Mouse (Mus musculus): ENCODE data around the gene Napsa. TPM values are rescaled to one million over a fixed set of nuclear protein-coding genes. Genes with fewer than 3 reads are reported as not detected.

Gene Napsa
- total RNA-seq, 2 experiments from 2014 or later, result 0.21 TPM; not detected in 1

GRCm38 (mm10) chr7:44560435-44561400, 11.5 kb upstream of the Napsa start:
- peak; percentile 75 to 82 for DNase-seq (ENCODE audit: low spot score in 2 of 2)
- intact Hi-C loops (cut with DNase I), result loop anchor here (2.0 to 5.0 kb wide), 3 partner anchors 38 to 87 kb away; partner anchors contain the start of gene Mybpc2

DNA sequence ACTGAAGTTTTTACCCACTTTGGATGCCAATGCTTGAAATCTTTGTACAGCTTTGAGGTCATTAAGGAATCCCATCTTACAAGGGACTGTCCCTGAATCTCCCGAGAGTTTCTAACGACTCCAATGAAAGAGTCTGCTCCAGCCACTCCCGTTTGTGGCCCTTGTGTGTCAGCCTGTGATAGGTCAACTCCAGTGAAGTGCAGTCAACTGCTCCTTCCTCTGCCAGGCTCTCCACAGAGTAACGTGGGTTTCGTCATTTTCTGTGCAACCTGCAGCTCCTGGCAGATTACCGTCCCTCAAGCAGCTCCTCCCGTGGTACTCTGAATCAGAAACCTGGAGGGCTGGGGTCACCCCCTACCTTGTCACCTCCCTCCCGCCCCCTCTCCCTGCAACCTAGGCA, 8.9 kb upstream of the Napsa start:
- intact Hi-C loops (cut with DNase I), result loop anchor here (5.0 kb wide), 2 partner anchors 41 to 84 kb away; partner anchors contain the start of gene Mybpc2
- no peak for DNase-seq (ENCODE audit: low spot score in 2 of 2)

DNA sequence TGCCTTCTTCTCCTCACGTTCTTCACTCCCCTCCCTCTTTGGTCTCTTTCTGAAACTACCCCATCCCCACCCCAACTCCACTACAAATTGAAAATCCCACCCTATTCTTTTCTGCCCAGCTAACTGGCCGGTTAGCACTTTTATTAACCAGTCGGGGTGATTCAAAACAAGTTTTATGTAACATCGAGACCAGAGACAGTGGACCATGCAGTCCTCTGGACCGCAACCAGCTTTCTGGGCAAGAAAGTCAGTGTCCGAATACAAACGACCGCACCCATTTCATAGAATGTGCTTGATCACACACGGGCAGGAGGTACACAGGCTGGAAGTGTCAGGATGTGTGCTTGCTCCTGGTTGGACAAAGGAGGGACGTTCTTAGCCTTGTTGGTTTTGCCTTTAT, 7.7 kb upstream of the Napsa start:
- DNase-seq (ENCODE audit: low spot score in 2 of 2), result no peak
- intact Hi-C loops (cut with DNase I), result loop anchor here (5.0 kb wide), 2 partner anchors 42 to 83 kb away; partner anchors contain the start of gene Mybpc2

DNA sequence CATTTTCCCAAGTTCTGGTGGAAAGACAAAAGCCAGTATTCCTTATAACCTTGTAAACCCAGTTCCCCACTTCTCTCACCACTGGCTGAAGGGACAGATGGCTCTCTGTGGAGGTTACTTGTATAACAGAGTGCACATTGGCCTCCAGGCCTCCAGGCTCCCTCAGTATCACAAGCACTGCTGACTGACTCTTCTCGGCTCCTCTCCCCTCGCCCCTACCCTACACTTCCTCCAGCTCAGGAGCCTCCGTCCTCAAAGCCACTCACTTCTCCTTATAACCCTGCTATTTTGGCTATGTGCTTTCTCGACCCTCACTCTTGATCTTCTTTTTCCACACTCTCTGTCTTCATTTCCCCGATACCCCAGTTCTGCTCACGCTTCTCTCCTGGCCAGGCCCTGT, 6.8 kb upstream of the Napsa start:
- intact Hi-C loops (cut with DNase I), result no loop called here
- DNase-seq (ENCODE audit: low spot score in 2 of 2), result no peak

GRCm38 (mm10) chr7:44568803-44569202, 3.4 kb upstream of the Napsa start:
- DNase-seq (ENCODE audit: low spot score in 2 of 2), result no peak
- intact Hi-C loops (cut with DNase I), result no loop called here

DNA sequence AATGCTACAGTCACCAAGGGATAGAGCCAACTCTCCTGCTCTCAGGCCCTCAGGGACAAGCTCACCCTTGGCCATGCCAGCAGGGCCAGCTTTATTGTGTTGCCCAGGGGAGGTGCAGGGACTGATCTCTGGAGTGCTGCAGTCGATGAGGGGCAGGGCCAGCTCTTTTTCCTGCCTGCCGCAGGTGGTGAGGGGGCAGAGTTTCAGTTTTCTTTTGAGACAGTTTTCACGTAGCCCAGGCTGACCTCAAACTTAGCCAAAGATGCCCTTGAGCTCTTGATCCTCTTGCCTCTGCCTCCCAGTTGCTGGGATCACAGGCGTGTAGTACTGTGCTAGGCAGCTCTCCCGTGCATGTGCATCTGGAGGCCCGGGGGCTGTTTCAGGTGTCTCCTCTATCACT, 1.2 kb upstream of the Napsa start:
- no peak for DNase-seq (ENCODE audit: low spot score in 2 of 2)
- intact Hi-C loops (cut with DNase I), result no loop called here

GRCm38 (mm10) chr7:44571811-44572210, 369 bp upstream of the Napsa start:
- DNase-seq (ENCODE audit: low spot score in 2 of 2), result no peak
- intact Hi-C loops (cut with DNase I), result no loop called here

DNA sequence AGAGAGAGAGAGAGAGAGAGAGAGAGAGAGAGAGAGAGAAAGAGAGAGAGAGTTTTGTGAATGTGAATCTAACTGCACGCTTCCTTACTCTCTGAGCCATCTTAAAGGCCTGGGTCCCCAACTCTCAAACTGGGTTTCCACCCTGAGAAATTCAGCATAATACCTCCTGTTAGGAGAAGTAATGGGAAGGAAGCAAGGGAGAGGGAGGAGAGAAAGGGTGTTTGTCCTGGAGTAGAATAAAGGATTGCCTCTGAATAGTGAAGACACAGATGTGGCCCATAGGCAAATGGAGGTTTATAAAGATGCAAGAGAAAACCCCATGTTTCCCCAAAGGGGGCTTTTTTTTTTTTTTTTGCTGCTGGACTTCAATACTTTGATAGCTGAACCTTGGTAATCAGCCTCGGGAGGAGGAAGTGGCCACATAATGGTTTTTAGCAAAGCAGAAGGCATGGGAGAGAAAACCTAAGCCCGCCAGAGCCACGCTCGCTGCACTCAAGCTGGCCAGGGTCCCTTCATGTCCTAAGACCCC, 840 bp downstream of the Napsa start:
- intact Hi-C loops (cut with DNase I), result no loop called here
- DNase-seq (ENCODE audit: low spot score in 2 of 2), result no peak

- DNase-seq (ENCODE audit: low spot score in 2 of 2), result no peak
- intact Hi-C loops (cut with DNase I), result no loop called here
Measured at GRCm38 (mm10) chr7:44576333-44576844, 4.2 kb downstream of the Napsa start.

DNA sequence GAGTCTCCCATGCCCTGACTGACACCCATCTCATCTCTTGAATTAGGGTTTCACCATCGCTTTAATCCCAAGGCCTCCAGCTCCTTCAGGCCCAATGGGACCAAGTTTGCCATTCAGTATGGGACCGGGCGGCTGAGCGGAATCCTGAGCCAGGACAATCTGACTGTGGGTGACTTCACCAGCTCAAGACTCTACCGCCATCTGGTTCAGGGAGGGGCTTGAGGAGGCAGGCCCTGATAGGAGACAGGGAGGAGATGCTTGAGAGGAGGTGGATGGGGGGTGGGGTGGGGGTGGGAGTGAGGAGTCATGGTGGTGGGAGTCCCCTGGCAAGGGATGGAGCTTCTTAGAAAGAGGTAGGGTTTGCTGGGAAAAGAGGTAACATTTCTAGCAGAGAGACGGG, 9.5 kb downstream of the Napsa start:
- DNase-seq (ENCODE audit: low spot score in 2 of 2), result no peak
- intact Hi-C loops (cut with DNase I), result no loop called here

- intact Hi-C loops (cut with DNase I), result no loop called here
- no peak for DNase-seq (ENCODE audit: low spot score in 2 of 2)
Measured at GRCm38 (mm10) chr7:44582709-44583108, 10.5 kb downstream of the Napsa start.

DNA sequence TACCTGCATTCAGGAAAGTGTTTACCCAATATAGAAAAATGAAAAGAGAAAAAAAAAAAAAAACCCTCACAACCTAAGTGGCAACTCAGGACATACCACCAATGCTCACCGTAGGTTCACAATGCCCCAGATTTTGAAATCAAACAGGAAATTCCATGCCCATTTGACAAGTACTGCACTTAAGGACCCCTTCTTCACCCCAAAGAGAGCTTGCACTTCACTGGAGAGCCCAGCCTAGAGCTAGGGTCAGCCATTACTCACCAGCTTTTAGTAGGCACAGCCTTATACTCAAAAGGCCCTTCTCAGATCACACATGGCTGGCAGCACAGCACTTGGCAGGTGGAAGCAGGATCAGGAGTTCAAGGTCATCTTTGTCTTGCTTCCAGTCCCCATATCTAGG, 11.0 kb downstream of the Napsa start:
- DNase-seq (ENCODE audit: low spot score in 2 of 2), result no peak
- intact Hi-C loops (cut with DNase I), result no loop called here

GRCm38 (mm10) chr7:44584265-44584804, 12.2 kb downstream of the Napsa start:
- intact Hi-C loops (cut with DNase I), result no loop called here

GRCm38 (mm10) chr7:44584921-44585320, 12.7 kb downstream of the Napsa start:
- DNase-seq (ENCODE audit: low spot score in 2 of 2), result no peak
- intact Hi-C loops (cut with DNase I), result no loop called here

More at GRCm38 (mm10) chr7:44584265-44584804, 12.2 kb downstream of the Napsa start:
- DNase-seq (ENCODE audit: low spot score in 2 of 2), result no peak

GRCm38 (mm10) chr7:44585606-44586005, 13.4 kb downstream of the Napsa start:
- no peak for DNase-seq (ENCODE audit: low spot score in 2 of 2)
- intact Hi-C loops (cut with DNase I), result no loop called here

DNA sequence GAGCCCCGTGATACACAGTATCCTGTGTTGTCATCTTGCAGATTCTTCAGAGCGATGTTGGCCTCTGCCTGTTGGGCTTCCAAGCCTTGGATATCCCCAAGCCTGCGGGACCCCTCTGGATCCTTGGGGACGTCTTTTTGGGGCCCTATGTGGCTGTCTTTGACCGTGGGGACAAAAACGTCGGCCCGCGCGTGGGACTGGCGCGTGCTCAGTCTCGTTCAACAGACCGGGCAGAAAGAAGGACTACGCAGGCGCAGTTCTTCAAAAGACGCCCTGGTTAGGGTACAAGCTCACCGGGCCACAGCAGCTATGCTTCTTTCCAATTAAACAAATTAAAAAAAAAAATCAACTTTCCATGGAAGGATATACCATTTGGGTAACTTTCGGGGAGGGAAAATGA, 14.3 kb downstream of the Napsa start:
- peak; percentile 83 to 84 for DNase-seq (ENCODE audit: low spot score in 2 of 2)
- intact Hi-C loops (cut with DNase I), result no loop called here

DNA sequence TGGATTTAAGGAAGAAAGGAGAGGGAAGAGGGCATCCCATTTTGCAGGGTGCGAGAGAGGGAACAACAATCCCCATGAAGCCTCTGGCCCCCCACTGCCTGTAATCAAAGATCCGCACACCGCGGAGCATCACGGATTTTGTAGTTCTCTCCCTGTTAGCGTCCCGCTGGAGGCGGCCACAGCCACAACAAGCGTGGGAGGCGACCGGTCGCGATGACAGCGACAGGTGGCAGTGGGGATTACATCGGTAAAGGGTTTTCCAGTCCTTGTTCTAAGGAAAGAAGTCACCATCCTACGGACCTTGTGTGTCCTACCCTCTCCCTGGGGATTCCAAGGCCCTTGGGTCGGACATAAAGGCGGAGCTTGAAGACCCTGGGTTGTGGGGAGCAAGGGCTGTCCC, 14.8 kb downstream of the Napsa start:
- intact Hi-C loops (cut with DNase I), result no loop called here

GRCm38 (mm10) chr7:44587676-44588075, 15.5 kb downstream of the Napsa start:
- DNase-seq (ENCODE audit: low spot score in 2 of 2), result peak in 1 of 2 experiments; percentile 43
- intact Hi-C loops (cut with DNase I), result no loop called here

More for the DNA sequence above, 14.8 kb downstream of the Napsa start:
- DNase-seq (ENCODE audit: low spot score in 2 of 2), result peak; percentile 86 to 92

DNA sequence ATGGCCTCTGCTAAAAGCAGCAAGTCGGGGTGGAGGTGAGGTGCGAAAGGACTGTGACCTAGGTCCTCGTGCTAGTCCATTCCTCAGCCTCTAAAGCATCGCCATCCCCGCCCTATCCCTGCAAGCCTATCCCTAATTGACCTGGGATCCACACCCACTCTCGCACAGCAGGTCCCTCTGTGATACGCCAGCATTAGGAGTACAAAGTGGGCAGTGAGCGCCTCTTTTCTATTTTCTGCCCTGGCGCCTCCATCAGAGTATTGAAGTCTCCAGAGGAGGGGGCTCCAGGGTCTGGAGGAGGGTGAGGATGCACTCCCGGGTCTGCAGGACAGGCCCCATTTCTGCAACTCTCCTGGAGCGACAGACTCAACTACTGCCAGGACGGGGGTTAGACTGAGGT, 16.2 kb downstream of the Napsa start:
- DNase-seq (ENCODE audit: low spot score in 2 of 2), result no peak
- intact Hi-C loops (cut with DNase I), result no loop called here

DNA sequence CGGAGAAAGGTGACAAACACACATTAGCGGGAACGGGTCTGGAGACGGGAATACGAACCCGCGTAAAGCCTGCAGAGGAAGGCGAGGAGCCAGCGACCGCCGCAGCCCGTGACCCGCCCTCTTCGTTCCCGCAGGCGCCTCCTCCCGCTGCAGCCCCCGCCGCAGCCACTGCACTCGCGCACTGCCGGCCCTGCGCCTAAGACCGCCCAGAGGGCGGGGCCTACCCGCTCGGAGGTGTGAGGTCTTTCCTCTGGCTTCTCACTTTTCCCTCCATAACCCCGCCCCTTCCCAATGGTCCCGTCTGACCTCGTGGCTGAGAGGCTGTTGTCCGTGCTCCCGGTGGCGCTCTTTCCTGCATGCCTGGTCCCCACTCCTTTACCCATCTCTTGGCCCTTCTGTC, 17.0 kb downstream of the Napsa start:
- peak; percentile 76 to 83 for DNase-seq (ENCODE audit: low spot score in 2 of 2)
- intact Hi-C loops (cut with DNase I), result no loop called here

Data from left cerebral cortex, postnatal 25 days (tissue).